Mouse (Mus musculus) adrenal gland, postnatal 14 days (tissue): Measurements from ENCODE around the gene Lrrc32. TPM values are rescaled to one million over a fixed set of nuclear protein-coding genes. Genes with fewer than 3 reads are reported as not detected.

Experiments used
- DNase-seq: peaks from one replicate; pipeline ENCODE4 v3.0.0; 2021; ENCODE audit warnings: mixed read lengths
- total RNA-seq: library from RNA; stranded (reverse); gene quantifications from 2 replicates; pipeline ENCODE4 v1.2.3, GENCODE M21; 2021

Lrrc32 gene
- total RNA-seq, 1 experiment from 2014 or later, result 18.4 TPM

GRCm38 (mm10) chr7:98548839-98549238, 59.8 kb downstream of the Lrrc32 start:
- no peak for DNase-seq

GRCm38 (mm10) chr7:98550596-98550995, 61.5 kb downstream of the Lrrc32 start:
- no peak for DNase-seq

DNA sequence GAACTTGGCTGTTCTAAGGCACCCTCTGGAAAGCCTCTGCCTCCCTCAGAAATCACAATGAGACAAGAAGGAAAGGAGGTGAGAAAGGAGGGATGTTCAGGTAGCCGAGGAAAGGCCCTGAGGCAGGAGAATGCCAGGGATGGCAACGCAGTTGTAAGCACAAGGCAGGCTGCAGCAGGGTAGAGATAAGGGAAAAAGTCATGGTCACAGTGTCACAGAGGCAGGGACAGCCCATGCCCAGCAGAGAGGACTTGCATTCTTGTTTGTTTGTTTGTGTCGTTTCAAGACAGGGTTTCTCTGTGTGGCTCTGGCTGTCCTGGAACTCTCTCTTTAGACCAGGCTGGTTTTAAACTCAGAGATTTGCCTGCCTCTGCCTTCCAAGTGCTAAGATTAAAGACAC, 62.0 kb downstream of the Lrrc32 start:
- no peak for DNase-seq

Other genes with a start within 250 kb of the Lrrc32 start
- 16.6 and 17.0 TPM in 2 replicates for gene Acer3, start 168.1 kb upstream of the Lrrc32 start, total RNA-seq
- 12.3 and 13.2 TPM in 2 replicates for gene Tsku, start 128.0 kb upstream of the Lrrc32 start, total RNA-seq
- not detected in 2 replicates for gene Gucy2d, start 48.9 kb upstream of the Lrrc32 start, total RNA-seq
- gene Emsy, start 167.5 kb downstream of the Lrrc32 start, total RNA-seq, result 31.5 and 40.2 TPM in 2 replicates
- 62.3 and 63.7 TPM in 2 replicates for gene Thap12, start 213.8 kb downstream of the Lrrc32 start, total RNA-seq